Mouse (Mus musculus) Muller cell, postnatal 12 days (primary cell): ENCODE data around the gene G6pc2.

ENCODE experiments used
- DNase-seq: peaks from one replicate; pipeline ENCODE4 v3.0.0-alpha.2; 2015; ENCODE audit errors: inconsistent ontology term

Gene G6pc2

GRCm38 (mm10) chr2:69210773-69211172 lies at the start of gene G6pc2:
TSS of gene G6pc2 (plus strand) at chr2:69211073.
- no peak for DNase-seq

- no peak for DNase-seq
These were observed 40.3 kb upstream of the G6pc2 start for GRCm38 (mm10) chr2:69170395-69171077.

- no peak for DNase-seq
These were observed 35.6 kb upstream of the G6pc2 start for GRCm38 (mm10) chr2:69175296-69175695.

GRCm38 (mm10) chr2:69179721-69180120 lies 31.2 kb upstream of the G6pc2 start:
- no peak for DNase-seq

- no peak for DNase-seq
These were observed 22.9 kb upstream of the G6pc2 start for GRCm38 (mm10) chr2:69187990-69188389.

- no peak for DNase-seq
These were observed 22.1 kb upstream of the G6pc2 start for GRCm38 (mm10) chr2:69188732-69189131.

GRCm38 (mm10) chr2:69189222-69189621 lies 21.7 kb upstream of the G6pc2 start:
- no peak for DNase-seq

GRCm38 (mm10) chr2:69191059-69191458 lies 19.8 kb upstream of the G6pc2 start:
- DNase-seq = no peak

GRCm38 (mm10) chr2:69193555-69193954 lies 17.3 kb upstream of the G6pc2 start:
- no peak for DNase-seq

- peak; percentile 13 for DNase-seq
These were observed 5.7 kb upstream of the G6pc2 start for GRCm38 (mm10) chr2:69205185-69205584.

GRCm38 (mm10) chr2:69205791-69206351 lies 5.0 kb upstream of the G6pc2 start, which contains the start of gene Spc25:
TSS of gene Spc25 (minus strand) at chr2:69206194.
- peak; percentile 89 for DNase-seq

- DNase-seq = peak; percentile 9
These were observed 4.3 kb upstream of the G6pc2 start for GRCm38 (mm10) chr2:69206523-69206922.

- DNase-seq = no peak
These were observed 1.2 kb upstream of the G6pc2 start for GRCm38 (mm10) chr2:69209684-69210083.

GRCm38 (mm10) chr2:69212652-69213051 lies 1.8 kb downstream of the G6pc2 start:
- no peak for DNase-seq

- DNase-seq = peak; percentile 41
These were observed 4.4 kb downstream of the G6pc2 start for GRCm38 (mm10) chr2:69215242-69215641.

GRCm38 (mm10) chr2:69221868-69222416 lies 11.1 kb downstream of the G6pc2 start:
- DNase-seq = no peak

- no peak for DNase-seq
These were observed 11.9 kb downstream of the G6pc2 start for GRCm38 (mm10) chr2:69222815-69223214.

GRCm38 (mm10) chr2:69224724-69225123 lies 13.9 kb downstream of the G6pc2 start:
- DNase-seq = no peak

GRCm38 (mm10) chr2:69226876-69227275 lies 16.0 kb downstream of the G6pc2 start:
- no peak for DNase-seq

GRCm38 (mm10) chr2:69228635-69229034 lies 17.8 kb downstream of the G6pc2 start:
- DNase-seq = no peak

- no peak for DNase-seq
These were observed 19.3 kb downstream of the G6pc2 start for GRCm38 (mm10) chr2:69230137-69230536.

GRCm38 (mm10) chr2:69232101-69232500 lies 21.2 kb downstream of the G6pc2 start:
- DNase-seq = no peak

GRCm38 (mm10) chr2:69234976-69235678 lies 24.3 kb downstream of the G6pc2 start:
- DNase-seq = peak; percentile 61
